Mouse (Mus musculus) cerebral cortex, adult 2 months (tissue): ENCODE data around the gene Prkce.

Source experiments
- WGBS: fragments of 180-500 bp; shearing (Covaris S2); methylation state at CpG from one replicate; pipeline ENCODE4 v1.1.7; 2018; 5-methylcytosine and 5-hydroxymethylcytosine counted together

Gene Prkce

GRCm38 (mm10) chr17:86690871-86691390 is 523.3 kb downstream of the Prkce start:
- 96% methylated on average over 2 of the region's 2 CpGs for WGBS

GRCm38 (mm10) chr17:86697751-86698150 is 530.2 kb downstream of the Prkce start:
- WGBS, result 84% methylated on average over 2 of the region's 2 CpGs

- 96% methylated on average over 4 of the region's 4 CpGs for WGBS
Observed at GRCm38 (mm10) chr17:86703336-86703735, 535.8 kb downstream of the Prkce start.

GRCm38 (mm10) chr17:86705236-86705635 is 537.7 kb downstream of the Prkce start:
- 70% methylated on average over 3 of the region's 3 CpGs for WGBS

- WGBS, result 79% methylated on average over 1 of the region's 1 CpGs
Observed at GRCm38 (mm10) chr17:86706467-86706866, 538.9 kb downstream of the Prkce start.
